Mouse (Mus musculus): ENCODE data around the gene Dcaf11.
A peak's percentile ranks its signal among the peaks of the same experiment; 100 is the strongest.

GRCm38 (mm10) chr14:55581981-55582681, 22.3 kb downstream of the Dcaf11 start:
- TF ChIP-seq POLR2A (IDR thresholded peaks at IDR 0.05; ENCODE audit: low read depth, low read length) (no peak), CTCF (conservative IDR thresholded peaks at IDR 0.05; ENCODE audit: insufficient read depth, insufficient read length, low read depth, low read length) (peak; percentile 44)

All from kidney, adult 2 months (tissue).